Mouse (Mus musculus) kidney, postnatal 0 days (tissue): Measurements from ENCODE around the gene Dthd1. TPM values are rescaled to one million over a fixed set of nuclear protein-coding genes. Genes with fewer than 3 reads are reported as not detected.
A peak's percentile ranks its signal among the peaks of the same experiment; 100 is the strongest.

ENCODE experiments used
- ATAC-seq: fragments of 200-750 bp; cut with Nextera tagmentation; replicated peaks from 2 replicates; pipeline ENCODE4 v1.8.0; 2017; ENCODE audit warnings: low read depth, moderate number of reproducible peaks, moderate TSS enrichment, moderate library complexity; ENCODE audit not compliant: low FRiP score
- DNase-seq: peaks from one replicate; pipeline ENCODE4 v3.0.0-alpha.2; 2016; ENCODE audit warnings: low spot score
- H3K27ac ChIP-seq: fragments of 300-500 bp; sonication (generic); 2 replicates; pipeline ENCODE4 v1.5.1; 2014; ENCODE audit warnings: mild to moderate bottlenecking
- H3K27me3 ChIP-seq: fragments of 300-500 bp; sonication (generic); 2 replicates; pipeline ENCODE4 v1.6.1; 2014; ENCODE audit warnings: low read length, mixed read lengths; ENCODE audit not compliant: insufficient read depth
- H3K36me3 ChIP-seq: fragments of 300-500 bp; sonication (generic); 2 replicates; pipeline ENCODE4 v1.6.1; 2014; ENCODE audit warnings: low read length, mixed read lengths; ENCODE audit not compliant: insufficient read depth
- H3K4me1 ChIP-seq: fragments of 300-500 bp; sonication (generic); replicated peaks from 2 replicates; pipeline ENCODE4 v1.6.1; 2014; ENCODE audit warnings: antibody characterized with exemption, low read length, mixed read lengths; ENCODE audit not compliant: insufficient read depth
- H3K4me2 ChIP-seq: fragments of 300-500 bp; sonication (generic); 2 replicates; pipeline ENCODE4 v1.6.1; 2014; ENCODE audit warnings: mild to moderate bottlenecking, low read length, moderate library complexity, mixed read lengths
- H3K4me3 ChIP-seq: fragments of 300-500 bp; sonication (generic); replicated peaks from 2 replicates; pipeline ENCODE4 v1.5.1; 2014; ENCODE audit warnings: low read depth, low read length
- H3K9ac ChIP-seq: fragments of 300-500 bp; sonication (generic); 2 replicates; pipeline ENCODE4 v1.6.1; 2014; ENCODE audit warnings: low read depth, low read length
- H3K9me3 ChIP-seq: fragments of 300-500 bp; sonication (generic); replicated peaks from 2 replicates; pipeline ENCODE4 v1.6.1; 2016; ENCODE audit warnings: low read length, inconsistent platforms, mixed read lengths
- CTCF ChIP-seq: IDR thresholded peaks from 2 replicates; pipeline ENCODE4 v1.5.1; 2016; ENCODE audit warnings: antibody characterized with exemption, low read depth, mild to moderate bottlenecking, moderate library complexity
- WGBS: fragments of 180-500 bp; shearing (Covaris S2); extraction: QIAGEN DNeasy Blood & Tissue Kit; methylation state at CpG from one replicate; pipeline ENCODE4 v1.1.7; 2014; 5-methylcytosine and 5-hydroxymethylcytosine counted together
- polyA plus RNA-seq: library from polyadenylated mRNA; unstranded; fragments of >200 nt; fragmentation: Nextera tagmentation; extraction: Ambion mirVana; gene quantifications from 2 replicates; pipeline ENCODE4 v1.2.1, GENCODE M21; 2015

Dthd1 gene
- polyA plus RNA-seq, result not detected in 2 replicates

GRCm38 (mm10) chr5:62813402-62814071, at the start of gene Dthd1:
Gene Dthd1, plus strand, starts transcription at chr5:62813823.
- Histone ChIP-seq H3K9ac (no peak within 1 kb of the TSS), H3K4me1 (no peaks in the 10 kb centered on the region), H3K27ac (no peak within 1 kb of the TSS), H3K36me3 (no peaks in the 10 kb centered on the region), H3K4me3 (no peak within 1 kb of the TSS), H3K4me2 (no peak within 1 kb of the TSS), H3K9me3 (no peaks in the 10 kb centered on the region), H3K27me3 (no peaks in the 10 kb centered on the region)
- no peak for ATAC-seq
- no peak for TF ChIP-seq CTCF
- no peak for DNase-seq
- WGBS, result 80% methylated on average over 6 of the region's 6 CpGs

GRCm38 (mm10) chr5:62764161-62764560, 49.5 kb upstream of the Dthd1 start:
- Histone ChIP-seq H3K9ac (no peak overlapping the region), H3K4me2 (peak overlapping the region; percentile 13; the same call in 1 of the 2 replicates), H3K4me3 (no peak overlapping the region), H3K9me3 (no peaks in the 10 kb centered on the region), H3K4me1 (no peaks in the 10 kb centered on the region), H3K27ac (no peak overlapping the region), H3K36me3 (no peaks in the 10 kb centered on the region), H3K27me3 (no peaks in the 10 kb centered on the region)
- ATAC-seq (no peak), DNase-seq (no peak)
- no peak for TF ChIP-seq CTCF
- whole genome bisulfite sequencing, result 56% methylated on average over 5 of the region's 5 CpGs

GRCm38 (mm10) chr5:62765459-62765783, 48.2 kb upstream of the Dthd1 start:
- peak overlapping the region; percentile 62 for H3K4me3 ChIP-seq
- no peak for ATAC-seq
- no peaks in the 10 kb centered on the region for H3K9me3 ChIP-seq
- no peak overlapping the region for H3K27ac ChIP-seq
- TF ChIP-seq CTCF, result no peak
- peak overlapping the region; percentile 85 for H3K4me2 ChIP-seq
- no peaks in the 10 kb centered on the region for H3K4me1 ChIP-seq
- peak overlapping the region; percentile 63 for H3K9ac ChIP-seq
- no peak for DNase-seq
- H3K27me3 ChIP-seq, result no peaks in the 10 kb centered on the region
- WGBS, result 15% methylated on average over 5 of the region's 5 CpGs
- H3K36me3 ChIP-seq, result no peaks in the 10 kb centered on the region

GRCm38 (mm10) chr5:62765784-62766701, 47.6 kb upstream of the Dthd1 start, which contains the start of gene Arap2:
Gene Arap2, minus strand, starts transcription at chr5:62766159.
- ATAC-seq (peak; percentile 94), DNase-seq (peak; percentile 60)
- H3K4me3 ChIP-seq, result peak within 1 kb of the TSS; percentile 62
- no peaks in the 10 kb centered on the region for H3K27me3 ChIP-seq
- no peaks in the 10 kb centered on the region for H3K9me3 ChIP-seq
- H3K4me1 ChIP-seq, result no peaks in the 10 kb centered on the region
- H3K27ac ChIP-seq, result peak within 1 kb of the TSS; percentile 50; the same call in 1 of the 2 replicates
- H3K36me3 ChIP-seq, result no peaks in the 10 kb centered on the region
- H3K4me2 ChIP-seq, result peak within 1 kb of the TSS; percentile 85
- peak within 1 kb of the TSS; percentile 63 for H3K9ac ChIP-seq
- TF ChIP-seq CTCF, result no peak
- under 1% methylated on average over 88 of the region's 106 CpGs for WGBS

- Histone ChIP-seq H3K27me3 (no peaks in the 10 kb centered on the region), H3K4me2 (no peak overlapping the region), H3K36me3 (no peaks in the 10 kb centered on the region), H3K9me3 (no peaks in the 10 kb centered on the region), H3K9ac (no peak overlapping the region), H3K4me3 (no peak overlapping the region), H3K27ac (no peak overlapping the region), H3K4me1 (no peaks in the 10 kb centered on the region)
- DNase-seq, result no peak
- 82% methylated on average over 11 of the region's 11 CpGs for WGBS
- no peak for ATAC-seq
- TF ChIP-seq CTCF, result no peak
Measured at GRCm38 (mm10) chr5:62771775-62772599, 41.6 kb upstream of the Dthd1 start.

GRCm38 (mm10) chr5:62777804-62778203, 35.8 kb upstream of the Dthd1 start:
- no peak for ATAC-seq
- WGBS, result 56% methylated on average over 8 of the region's 8 CpGs

More at GRCm38 (mm10) chr5:62777804-62778203, 35.8 kb upstream of the Dthd1 start:
- no peak overlapping the region for H3K4me3 ChIP-seq
- no peak overlapping the region for H3K4me2 ChIP-seq
- no peak overlapping the region for H3K9ac ChIP-seq
- DNase-seq, result no peak
- TF ChIP-seq CTCF, result no peak
- H3K27ac ChIP-seq, result no peak overlapping the region
- no peaks in the 10 kb centered on the region for H3K9me3 ChIP-seq
- no peaks in the 10 kb centered on the region for H3K4me1 ChIP-seq
- H3K27me3 ChIP-seq, result no peaks in the 10 kb centered on the region
- no peaks in the 10 kb centered on the region for H3K36me3 ChIP-seq
